Mouse (Mus musculus): ENCODE results near the gene Ntm. TPM values are rescaled to one million over a fixed set of nuclear protein-coding genes. Genes with fewer than 3 reads are reported as not detected.

The Ntm gene
- polyA plus RNA-seq, 1 experiment from 2014 or later: 267 TPM

DNA sequence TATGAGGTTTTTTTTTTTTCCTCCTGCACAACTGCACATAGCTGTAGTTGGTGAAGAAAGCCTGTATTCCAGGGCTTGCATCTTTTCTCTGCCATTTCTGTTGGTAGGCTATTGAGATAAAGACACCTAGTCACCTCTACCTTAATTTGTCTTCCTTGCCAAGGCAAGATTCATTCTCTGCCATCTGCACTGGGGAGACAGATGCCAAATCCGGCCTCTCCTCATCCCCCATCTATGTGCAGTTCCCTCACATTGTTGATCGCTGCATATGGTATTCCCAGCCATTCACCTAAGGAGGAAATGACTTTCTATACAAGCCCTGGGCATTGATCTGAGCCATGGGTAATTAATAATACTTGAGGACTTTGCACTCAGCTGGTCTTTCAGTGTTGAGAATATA is 753.7 kb downstream of the Ntm start:
- H3K27ac ChIP-seq (ENCODE audit: low read length): no peak overlapping the region

GRCm38 (mm10) chr9:29208142-29208541 is 754.8 kb downstream of the Ntm start:
- H3K4me1 ChIP-seq (ENCODE audit: control insufficient read depth, insufficient read depth, low read length): peaks cover 14% of the 10 kb centered on the region
- no peak overlapping the region for H3K9ac ChIP-seq (ENCODE audit: low read depth, low read length)
- H3K9me3 ChIP-seq (replicated peaks; ENCODE audit: control insufficient read depth, low read length, poor library complexity, severe bottlenecking): no peaks in the 10 kb centered on the region
- no peak overlapping the region for H3K4me2 ChIP-seq (ENCODE audit: low read length)
- no peak overlapping the region for H3K27ac ChIP-seq (ENCODE audit: low read length)
- ATAC-seq: no peak
- no peak overlapping the region for H3K4me3 ChIP-seq (ENCODE audit: low read depth, low read length)
- H3K36me3 ChIP-seq (ENCODE audit: control insufficient read depth, insufficient read depth, low read length): no peaks in the 10 kb centered on the region
- WGBS: 79% methylated on average over 5 of the region's 5 CpGs
- H3K27me3 ChIP-seq (ENCODE audit: control insufficient read depth, insufficient read depth, low read depth, low read length): no peaks in the 10 kb centered on the region

More for the DNA sequence above, 753.7 kb downstream of the Ntm start:
- H3K4me1 ChIP-seq (ENCODE audit: control insufficient read depth, insufficient read depth, low read length): peaks cover 14% of the 10 kb centered on the region
- H3K4me2 ChIP-seq (ENCODE audit: low read length): no peak overlapping the region
- 89% methylated on average over 2 of the region's 2 CpGs for WGBS
- ATAC-seq: no peak
- no peak overlapping the region for H3K9ac ChIP-seq (ENCODE audit: low read depth, low read length)
- H3K9me3 ChIP-seq (replicated peaks; ENCODE audit: control insufficient read depth, low read length, poor library complexity, severe bottlenecking): no peaks in the 10 kb centered on the region
- no peaks in the 10 kb centered on the region for H3K27me3 ChIP-seq (ENCODE audit: control insufficient read depth, insufficient read depth, low read depth, low read length)
- H3K4me3 ChIP-seq (ENCODE audit: low read depth, low read length): no peak overlapping the region
- H3K36me3 ChIP-seq (ENCODE audit: control insufficient read depth, insufficient read depth, low read length): no peaks in the 10 kb centered on the region

GRCm38 (mm10) chr9:29205680-29206079 is 757.3 kb downstream of the Ntm start:
- 58% methylated on average over 4 of the region's 4 CpGs for WGBS
- Histone ChIP-seq H3K27ac (ENCODE audit: low read length) (peak overlapping the region; percentile 41), H3K36me3 (ENCODE audit: control insufficient read depth, insufficient read depth, low read length) (no peaks in the 10 kb centered on the region), H3K9ac (ENCODE audit: low read depth, low read length) (no peak overlapping the region), H3K4me3 (ENCODE audit: low read depth, low read length) (no peak overlapping the region), H3K9me3 (replicated peaks; ENCODE audit: control insufficient read depth, low read length, poor library complexity, severe bottlenecking) (no peaks in the 10 kb centered on the region), H3K4me2 (ENCODE audit: low read length) (no peak overlapping the region), H3K27me3 (ENCODE audit: control insufficient read depth, insufficient read depth, low read depth, low read length) (no peaks in the 10 kb centered on the region), H3K4me1 (ENCODE audit: control insufficient read depth, insufficient read depth, low read length) (peaks cover 22% of the 10 kb centered on the region)
- no peak for ATAC-seq

DNA sequence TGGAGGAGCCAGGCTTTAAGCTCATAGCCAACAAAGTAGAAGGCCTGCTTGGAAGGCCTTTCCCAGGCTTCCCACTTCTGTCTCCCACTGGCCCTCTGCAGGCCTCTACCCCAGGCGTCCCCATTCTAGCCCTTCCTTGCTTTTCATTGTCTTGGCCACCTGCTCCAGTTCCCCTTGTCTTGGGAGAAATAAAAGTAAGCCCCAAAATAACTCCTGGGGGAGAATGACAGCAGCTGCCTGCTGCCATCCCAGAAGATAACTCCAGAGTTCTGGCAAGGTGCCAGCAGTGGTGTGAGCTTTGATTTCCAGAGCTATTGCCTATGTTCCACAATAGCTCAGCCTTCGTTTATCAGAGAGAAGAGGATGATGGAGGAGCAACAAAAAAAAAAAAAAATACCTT is 760.7 kb downstream of the Ntm start:
- no peaks in the 10 kb centered on the region for H3K27me3 ChIP-seq (ENCODE audit: control insufficient read depth, insufficient read depth, low read depth, low read length)
- H3K36me3 ChIP-seq (ENCODE audit: control insufficient read depth, insufficient read depth, low read length): no peaks in the 10 kb centered on the region
- 16% methylated on average over 2 of the region's 2 CpGs for WGBS
- H3K27ac ChIP-seq (ENCODE audit: low read length): no peak overlapping the region
- peaks cover 22% of the 10 kb centered on the region for H3K4me1 ChIP-seq (ENCODE audit: control insufficient read depth, insufficient read depth, low read length)
- H3K4me2 ChIP-seq (ENCODE audit: low read length): no peak overlapping the region
- no peaks in the 10 kb centered on the region for H3K9me3 ChIP-seq (replicated peaks; ENCODE audit: control insufficient read depth, low read length, poor library complexity, severe bottlenecking)
- H3K4me3 ChIP-seq (ENCODE audit: low read depth, low read length): no peak overlapping the region
- ATAC-seq: no peak
- no peak overlapping the region for H3K9ac ChIP-seq (ENCODE audit: low read depth, low read length)

- Histone ChIP-seq H3K4me3 (ENCODE audit: low read depth, low read length) (no peak overlapping the region), H3K36me3 (ENCODE audit: control insufficient read depth, insufficient read depth, low read length) (no peaks in the 10 kb centered on the region), H3K4me1 (ENCODE audit: control insufficient read depth, insufficient read depth, low read length) (peaks cover 20% of the 10 kb centered on the region), H3K4me2 (ENCODE audit: low read length) (no peak overlapping the region), H3K9ac (ENCODE audit: low read depth, low read length) (no peak overlapping the region), H3K9me3 (replicated peaks; ENCODE audit: control insufficient read depth, low read length, poor library complexity, severe bottlenecking) (no peaks in the 10 kb centered on the region), H3K27ac (ENCODE audit: low read length) (no peak overlapping the region), H3K27me3 (ENCODE audit: control insufficient read depth, insufficient read depth, low read depth, low read length) (no peaks in the 10 kb centered on the region)
- WGBS: 54% methylated on average over 14 of the region's 14 CpGs
- no peak for ATAC-seq
Observed at GRCm38 (mm10) chr9:29201163-29202053, 761.5 kb downstream of the Ntm start.

DNA sequence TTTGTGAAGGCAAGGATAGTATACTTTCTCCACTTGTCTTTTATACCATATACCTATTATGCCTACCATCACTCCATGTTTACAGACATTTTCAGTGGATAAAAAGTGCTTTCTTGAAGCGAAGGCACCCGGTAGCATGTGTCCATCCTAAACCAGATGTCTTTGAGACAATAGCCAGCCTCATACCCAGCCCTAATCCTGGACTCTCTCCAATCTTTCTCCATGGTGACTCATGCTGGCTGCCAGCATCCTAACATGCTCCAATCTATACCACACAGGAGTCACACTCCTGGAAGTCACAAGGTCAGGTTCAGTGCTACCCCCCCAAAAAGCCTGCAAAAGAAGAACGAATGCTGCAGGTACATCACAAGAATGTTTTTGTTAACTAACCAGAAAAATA is 765.9 kb downstream of the Ntm start:
- H3K4me1 ChIP-seq (ENCODE audit: control insufficient read depth, insufficient read depth, low read length): peaks cover 9% of the 10 kb centered on the region; the same call in 1 of the 2 replicates
- H3K27me3 ChIP-seq (ENCODE audit: control insufficient read depth, insufficient read depth, low read depth, low read length): no peaks in the 10 kb centered on the region
- no peak for ATAC-seq
- no peaks in the 10 kb centered on the region for H3K36me3 ChIP-seq (ENCODE audit: control insufficient read depth, insufficient read depth, low read length)
- no peak overlapping the region for H3K4me3 ChIP-seq (ENCODE audit: low read depth, low read length)
- H3K27ac ChIP-seq (ENCODE audit: low read length): no peak overlapping the region
- no peak overlapping the region for H3K4me2 ChIP-seq (ENCODE audit: low read length)
- H3K9ac ChIP-seq (ENCODE audit: low read depth, low read length): no peak overlapping the region
- H3K9me3 ChIP-seq (replicated peaks; ENCODE audit: control insufficient read depth, low read length, poor library complexity, severe bottlenecking): no peaks in the 10 kb centered on the region
- 72% methylated on average over 3 of the region's 3 CpGs for WGBS

DNA sequence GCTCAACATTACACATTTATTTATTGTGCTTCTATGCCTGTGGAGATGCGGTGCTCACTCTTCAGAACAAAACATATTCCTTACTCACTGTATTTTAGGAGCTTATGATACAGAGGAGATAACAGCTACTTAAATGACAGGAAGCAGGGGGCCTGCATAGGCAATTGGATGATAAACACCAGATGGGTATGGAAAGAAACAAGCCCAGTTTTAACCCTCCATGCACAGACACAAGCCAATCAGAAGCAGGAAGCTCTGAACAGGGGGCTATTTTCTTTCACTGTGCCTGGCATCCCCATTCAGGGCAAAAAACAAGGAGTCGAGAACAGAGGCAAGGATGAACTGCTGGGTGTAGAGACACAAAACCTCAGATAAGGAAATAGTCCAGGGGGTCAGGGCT is 768.7 kb downstream of the Ntm start:
- Histone ChIP-seq H3K9ac (ENCODE audit: low read depth, low read length) (no peak overlapping the region), H3K36me3 (ENCODE audit: control insufficient read depth, insufficient read depth, low read length) (no peaks in the 10 kb centered on the region), H3K4me3 (ENCODE audit: low read depth, low read length) (no peak overlapping the region), H3K4me1 (ENCODE audit: control insufficient read depth, insufficient read depth, low read length) (peaks cover 2% of the 10 kb centered on the region; the same call in 1 of the 2 replicates), H3K4me2 (ENCODE audit: low read length) (no peak overlapping the region), H3K27me3 (ENCODE audit: control insufficient read depth, insufficient read depth, low read depth, low read length) (no peaks in the 10 kb centered on the region), H3K9me3 (replicated peaks; ENCODE audit: control insufficient read depth, low read length, poor library complexity, severe bottlenecking) (no peaks in the 10 kb centered on the region), H3K27ac (ENCODE audit: low read length) (no peak overlapping the region)
- whole genome bisulfite sequencing: 71% methylated on average over 2 of the region's 2 CpGs
- no peak for ATAC-seq

DNA sequence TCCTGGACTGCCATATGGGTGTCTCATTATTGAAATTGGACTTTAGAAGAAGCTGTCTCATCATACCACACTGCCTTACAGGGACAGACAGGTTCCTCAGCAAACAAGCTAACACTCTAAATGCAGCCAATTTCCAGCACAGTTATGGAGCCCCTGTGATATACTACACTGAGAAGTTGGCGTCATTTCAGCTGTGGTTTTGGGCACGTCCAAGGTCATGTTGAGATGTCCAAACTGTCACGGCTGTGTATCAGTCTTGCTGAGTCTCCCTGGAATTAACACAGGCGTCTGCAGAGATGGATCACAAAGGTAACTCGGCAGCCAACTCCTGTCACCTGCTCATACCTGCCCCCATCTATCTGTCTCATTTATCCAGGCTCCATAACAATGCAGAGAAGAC is 779.9 kb downstream of the Ntm start:
- Histone ChIP-seq H3K4me2 (ENCODE audit: low read length) (no peak overlapping the region), H3K9me3 (replicated peaks; ENCODE audit: control insufficient read depth, low read length, poor library complexity, severe bottlenecking) (no peaks in the 10 kb centered on the region), H3K27me3 (ENCODE audit: control insufficient read depth, insufficient read depth, low read depth, low read length) (no peaks in the 10 kb centered on the region), H3K27ac (ENCODE audit: low read length) (no peak overlapping the region), H3K4me3 (ENCODE audit: low read depth, low read length) (no peak overlapping the region), H3K9ac (ENCODE audit: low read depth, low read length) (no peak overlapping the region), H3K36me3 (ENCODE audit: control insufficient read depth, insufficient read depth, low read length) (no peaks in the 10 kb centered on the region), H3K4me1 (ENCODE audit: control insufficient read depth, insufficient read depth, low read length) (no peaks in the 10 kb centered on the region)
- ATAC-seq: no peak
- 93% methylated on average over 5 of the region's 5 CpGs for WGBS

GRCm38 (mm10) chr9:29181661-29182060 is 781.3 kb downstream of the Ntm start:
- no peak for ATAC-seq
- Histone ChIP-seq H3K4me1 (ENCODE audit: control insufficient read depth, insufficient read depth, low read length) (no peaks in the 10 kb centered on the region), H3K9me3 (replicated peaks; ENCODE audit: control insufficient read depth, low read length, poor library complexity, severe bottlenecking) (no peaks in the 10 kb centered on the region), H3K36me3 (ENCODE audit: control insufficient read depth, insufficient read depth, low read length) (no peaks in the 10 kb centered on the region), H3K9ac (ENCODE audit: low read depth, low read length) (no peak overlapping the region), H3K27ac (ENCODE audit: low read length) (no peak overlapping the region), H3K27me3 (ENCODE audit: control insufficient read depth, insufficient read depth, low read depth, low read length) (no peaks in the 10 kb centered on the region), H3K4me2 (ENCODE audit: low read length) (no peak overlapping the region), H3K4me3 (ENCODE audit: low read depth, low read length) (no peak overlapping the region)
- WGBS: 86% methylated on average over 2 of the region's 2 CpGs
